Mouse (Mus musculus) right cerebral cortex, postnatal 36 days (tissue): ENCODE data around the gene Adamtsl4.

Experiments
- DNase-seq, 2 experiments: peaks; one replicate each; pipeline ENCODE4 v3.0.0; 2022; ENCODE audit warnings: low spot score in 2 of 2, mixed read lengths in 1 of 2

The Adamtsl4 gene

DNA sequence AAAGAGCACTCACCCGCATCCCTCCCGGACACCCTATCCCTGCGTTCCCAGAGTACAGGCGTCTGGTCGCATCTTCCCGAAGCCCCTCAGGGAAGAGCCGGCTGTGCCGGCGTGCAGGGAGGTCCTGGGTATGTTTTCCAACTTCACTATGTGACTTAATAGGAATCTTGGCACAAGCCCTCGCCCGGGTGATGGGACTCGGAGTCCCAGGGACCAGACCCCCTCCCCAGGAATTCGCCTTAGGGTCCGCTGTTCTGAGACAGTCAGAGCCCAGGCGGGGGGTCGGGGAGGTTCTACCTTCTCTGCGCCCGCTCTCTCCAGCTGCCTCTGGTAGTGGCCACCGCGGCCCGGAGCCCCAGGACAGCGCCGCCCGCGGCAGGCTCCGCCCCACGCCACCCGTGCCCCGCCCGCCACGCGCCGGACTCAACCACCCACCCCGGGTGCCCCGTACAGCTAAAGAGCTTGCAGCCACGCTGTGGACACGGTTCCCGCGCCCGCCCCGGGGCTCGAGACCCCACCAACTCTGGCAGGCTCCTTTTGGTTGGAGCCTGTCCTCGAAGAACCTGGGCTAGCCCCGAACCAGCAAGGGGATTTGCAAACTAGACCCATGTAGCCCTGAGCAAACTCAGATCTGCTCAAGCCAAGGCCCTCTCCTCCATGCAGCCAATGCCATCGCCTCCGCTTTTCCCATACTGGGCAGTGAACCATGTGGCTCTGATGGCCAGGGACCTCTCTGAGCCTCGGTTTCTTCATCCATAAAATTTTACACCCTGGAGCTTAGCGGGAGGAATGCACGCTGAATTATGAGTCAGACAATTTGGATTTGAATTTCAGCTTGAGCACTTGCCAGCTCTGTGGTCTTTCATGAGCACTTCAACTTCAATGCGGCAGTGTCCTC lies at the start of gene Adamtsl4:
Gene Adamtsl4 (minus strand): TSS at position 394 of the 898 bp plus-strand sequence.
- DNase-seq: no peak

DNA sequence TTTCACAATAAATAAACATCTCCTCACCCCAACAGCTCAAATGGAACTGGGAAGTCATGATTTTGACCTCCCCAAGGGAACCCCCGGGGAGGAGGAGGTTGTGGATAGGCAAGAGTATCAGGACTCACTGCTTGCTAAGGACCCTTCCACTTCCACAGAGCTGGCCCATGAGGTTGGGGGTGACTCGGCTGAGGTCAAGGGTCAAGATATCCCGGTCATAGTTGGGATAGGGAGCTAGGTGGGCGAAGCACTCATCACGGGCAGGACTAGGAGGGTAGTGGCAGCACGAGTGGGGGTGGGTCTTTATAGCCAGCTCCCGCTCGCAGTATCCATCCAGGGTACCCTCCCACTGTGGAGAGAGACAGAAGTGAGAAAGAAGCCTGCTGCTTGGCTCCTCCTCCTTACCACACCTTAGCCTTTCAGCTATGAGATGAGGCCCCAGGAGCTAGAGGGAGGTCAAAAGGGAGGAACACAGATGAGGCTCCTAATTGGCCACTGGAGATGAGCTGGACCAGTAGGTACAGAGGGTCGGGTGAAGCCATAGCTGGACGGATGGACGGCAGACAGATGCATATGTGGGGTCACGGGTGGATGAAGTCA lies 47.5 kb upstream of the Adamtsl4 start:
- DNase-seq: no peak

DNA sequence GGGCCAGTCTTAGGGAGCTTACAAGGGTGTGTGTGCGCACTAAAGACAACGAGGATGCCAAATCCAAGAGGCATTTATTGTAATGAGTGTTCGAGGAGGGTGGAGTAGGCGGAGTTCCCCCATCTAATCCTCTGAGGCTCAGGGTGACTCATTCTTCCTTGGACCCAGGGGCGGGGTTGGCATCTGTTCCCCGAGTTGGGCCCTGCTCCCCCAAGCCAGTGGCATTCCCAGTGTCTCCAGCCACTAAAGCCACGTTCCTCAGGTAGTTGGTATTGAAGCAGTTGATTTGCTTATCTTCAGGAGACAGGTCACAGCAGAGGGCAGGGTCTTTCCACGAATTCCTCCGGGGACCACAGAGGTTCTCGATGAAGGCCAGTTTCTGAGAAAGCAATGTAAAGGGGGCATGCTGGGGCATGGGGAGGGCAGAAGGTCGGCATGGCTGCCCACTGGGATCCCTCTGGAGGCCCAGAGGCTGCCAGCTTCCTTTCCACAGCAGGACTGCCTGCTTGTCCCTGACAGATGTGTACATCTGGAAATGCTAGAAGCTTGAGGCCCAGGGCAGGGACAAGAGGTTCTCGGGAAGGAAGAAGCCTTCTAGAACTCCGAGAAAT lies 46.5 kb upstream of the Adamtsl4 start:
- no peak for DNase-seq

GRCm38 (mm10) chr3:95732744-95733521 lies 45.2 kb upstream of the Adamtsl4 start:
- DNase-seq: no peak

DNA sequence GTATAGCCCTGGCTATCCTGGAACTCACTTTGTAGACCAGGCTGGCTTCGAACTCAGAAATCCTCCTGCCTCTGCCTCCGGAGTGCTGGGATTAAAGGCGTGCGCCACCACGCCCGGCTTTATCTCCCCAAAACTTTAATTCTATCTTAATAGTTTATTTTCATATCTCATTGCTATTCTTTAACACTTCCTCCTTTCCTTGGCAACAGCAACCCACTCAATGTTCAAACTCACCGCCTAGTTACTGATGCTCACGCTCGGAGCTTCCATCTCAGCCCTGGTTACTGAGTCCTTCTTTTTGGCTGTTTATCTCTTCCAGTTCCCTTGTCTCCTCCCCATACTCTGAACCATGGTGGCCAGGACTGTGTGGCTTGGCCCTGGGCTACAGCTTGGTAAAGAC lies 44.6 kb upstream of the Adamtsl4 start:
- peak in 1 of 2 experiments; percentile 28 for DNase-seq

GRCm38 (mm10) chr3:95731802-95732201 lies 44.1 kb upstream of the Adamtsl4 start:
- no peak for DNase-seq

- DNase-seq: no peak
Observed at GRCm38 (mm10) chr3:95730431-95730830, 42.7 kb upstream of the Adamtsl4 start.

GRCm38 (mm10) chr3:95728906-95729305 lies 41.2 kb upstream of the Adamtsl4 start:
- no peak for DNase-seq

- no peak for DNase-seq
Observed at GRCm38 (mm10) chr3:95726696-95727358, 39.1 kb upstream of the Adamtsl4 start.

GRCm38 (mm10) chr3:95725863-95726262 lies 38.1 kb upstream of the Adamtsl4 start:
- DNase-seq: no peak

DNA sequence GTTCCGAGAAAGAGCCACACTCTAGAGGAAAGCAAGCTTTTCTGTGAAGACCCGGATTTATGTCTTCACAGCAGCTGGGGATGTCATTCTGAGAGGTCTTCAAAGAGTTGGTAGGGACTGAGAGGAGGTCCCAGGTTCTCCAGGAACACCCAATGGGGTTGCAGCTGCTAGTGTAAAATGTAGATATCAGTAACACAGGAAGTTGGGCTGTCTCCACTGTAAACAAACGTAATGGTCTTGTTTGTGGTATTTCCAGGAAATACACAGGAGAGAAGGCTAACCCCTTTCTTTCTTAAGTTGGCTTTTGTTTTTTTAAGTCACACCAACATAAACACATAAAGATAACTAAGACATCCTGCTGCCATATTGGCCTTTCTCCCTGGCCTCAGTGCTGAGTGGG lies 34.7 kb upstream of the Adamtsl4 start:
- no peak for DNase-seq

DNA sequence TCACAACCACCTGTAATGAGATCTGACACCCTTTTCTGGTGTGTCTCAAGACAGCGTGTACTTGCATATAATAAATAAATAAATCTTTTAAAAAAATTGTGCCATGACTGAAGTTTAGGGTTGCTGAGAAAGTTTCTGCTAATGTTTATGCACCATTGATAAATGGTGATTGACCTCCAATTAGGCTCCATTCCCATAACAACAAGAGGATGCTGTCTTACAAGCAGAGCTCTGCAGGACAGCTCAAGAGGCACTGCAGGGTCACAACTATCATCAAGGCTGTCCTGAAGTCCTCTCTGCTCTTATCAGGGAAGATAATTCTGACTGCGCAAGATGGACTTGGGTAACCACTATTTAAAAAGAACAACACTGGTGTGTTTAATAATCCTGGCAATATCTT lies 30.4 kb upstream of the Adamtsl4 start:
- DNase-seq: no peak

- DNase-seq: no peak
Observed at GRCm38 (mm10) chr3:95716075-95716474, 28.4 kb upstream of the Adamtsl4 start.

- no peak for DNase-seq
Observed at GRCm38 (mm10) chr3:95709967-95710366, 22.2 kb upstream of the Adamtsl4 start.

DNA sequence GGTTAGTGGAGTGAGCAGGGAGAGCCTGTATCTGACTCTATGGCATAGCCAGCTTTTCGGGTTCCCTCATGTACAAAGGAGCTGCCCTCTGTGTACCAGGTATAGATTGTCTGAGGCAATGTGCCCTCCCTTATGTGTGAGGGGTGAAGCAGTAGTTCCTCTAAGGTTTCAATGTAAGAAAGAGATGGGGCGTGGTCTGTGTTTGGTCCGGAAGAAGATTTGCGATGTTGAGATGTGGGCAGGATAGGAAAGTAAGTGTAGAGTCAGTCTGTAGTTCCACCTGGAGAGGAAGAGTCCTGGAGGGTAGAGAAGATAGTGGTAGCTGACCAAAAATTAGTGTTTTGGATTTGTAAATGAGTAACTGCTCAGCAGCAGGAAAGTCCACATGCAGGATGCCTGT lies 21.3 kb upstream of the Adamtsl4 start:
- no peak for DNase-seq

DNA sequence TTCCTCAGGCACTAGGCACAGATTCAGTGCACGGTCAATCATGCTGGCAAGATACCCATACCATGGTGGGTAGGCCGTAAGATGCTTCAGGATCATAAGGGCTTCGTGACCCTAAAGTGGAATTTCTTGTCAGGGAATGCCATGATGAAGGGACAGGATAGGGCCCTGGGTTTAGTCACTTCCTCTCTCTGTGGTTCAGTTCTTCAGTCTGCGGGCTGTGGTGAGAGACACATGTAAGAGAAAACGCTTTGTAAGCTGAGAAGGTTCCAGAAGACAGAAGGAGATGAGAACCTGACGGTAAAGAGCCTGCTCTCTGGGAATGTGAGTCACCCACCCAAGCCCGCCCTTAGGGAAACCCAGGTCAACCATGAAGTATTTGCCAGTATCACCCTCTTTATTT lies 19.8 kb upstream of the Adamtsl4 start:
- no peak for DNase-seq

GRCm38 (mm10) chr3:95706273-95706672 lies 18.6 kb upstream of the Adamtsl4 start:
- no peak for DNase-seq

DNA sequence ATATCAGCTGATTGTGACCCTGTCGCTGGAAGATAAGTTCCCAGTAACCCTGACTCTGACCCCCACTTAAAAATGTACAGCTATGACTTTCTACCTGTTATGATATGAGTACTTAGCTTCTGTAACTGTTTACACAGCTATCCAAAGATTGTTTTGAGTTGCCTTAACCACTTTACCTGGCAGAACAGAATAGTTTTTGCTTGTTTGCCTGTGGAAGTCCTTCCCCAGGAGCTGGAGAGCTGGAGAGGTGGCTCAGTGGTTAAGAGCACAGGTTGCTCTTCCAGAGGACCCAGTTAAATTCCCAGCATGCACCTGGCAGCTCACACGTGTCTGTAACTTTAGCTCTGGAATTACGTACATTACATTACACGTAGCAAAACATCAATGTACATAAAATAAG lies 16.9 kb upstream of the Adamtsl4 start:
- DNase-seq: no peak

GRCm38 (mm10) chr3:95703276-95703675 lies 15.6 kb upstream of the Adamtsl4 start:
- DNase-seq: no peak

GRCm38 (mm10) chr3:95701877-95702540 lies 14.3 kb upstream of the Adamtsl4 start:
- peak in 1 of 2 experiments; percentile 18 for DNase-seq

DNA sequence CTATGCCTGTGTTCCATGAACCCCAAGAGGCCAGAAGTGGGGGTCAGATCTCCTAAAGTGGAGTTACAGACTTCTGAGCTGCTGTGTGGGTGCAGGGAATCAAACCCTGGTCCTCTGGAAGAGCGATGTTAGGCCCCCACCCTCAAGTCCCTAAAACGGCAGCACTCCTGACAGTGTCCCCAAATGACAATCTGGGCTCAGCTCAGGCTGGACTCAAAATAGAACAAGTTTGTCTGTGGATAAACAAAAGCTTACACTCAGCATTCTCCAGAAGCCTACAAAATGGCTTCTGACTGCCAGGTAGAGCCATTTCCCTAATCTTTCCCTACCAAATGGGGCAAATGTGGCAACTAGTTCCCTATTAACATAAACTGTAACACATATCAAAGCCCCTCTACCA lies 13.4 kb upstream of the Adamtsl4 start:
- DNase-seq: no peak
